Mouse (Mus musculus): ENCODE measurements around the gene Ccdc190. TPM values are rescaled to one million over a fixed set of nuclear protein-coding genes. Genes with fewer than 3 reads are reported as not detected.

The Ccdc190 gene
- polyA plus RNA-seq, 1 experiment from 2014 or later = 0.15 TPM

DNA sequence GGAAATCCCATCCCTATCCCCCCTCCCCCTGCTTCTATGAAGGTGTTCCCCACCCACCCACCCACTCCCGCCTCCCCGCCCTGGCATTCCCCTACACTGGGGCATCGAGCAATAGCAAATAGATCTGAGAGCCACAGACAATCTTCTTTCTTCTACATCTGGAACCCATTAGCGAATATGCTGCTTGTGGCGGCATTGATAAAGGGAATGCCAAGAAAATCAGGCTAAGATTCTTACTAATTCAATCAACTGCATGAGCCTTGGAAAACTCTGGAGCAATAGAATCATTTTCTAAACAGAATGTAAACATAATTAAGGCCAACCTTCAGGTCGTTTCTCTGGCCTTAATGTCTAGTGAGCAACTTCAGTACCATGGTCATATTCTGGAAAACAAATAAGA lies 16.9 kb upstream of the Ccdc190 start:
- no peak for ATAC-seq (ENCODE audit: insufficient read depth, low FRiP score, low read depth)
- WGBS = 70% methylated on average over 6 of the region's 6 CpGs
- Histone ChIP-seq H3K27me3 (replicated peaks) (no peaks in the 10 kb centered on the region), H3K9me3 (no peaks in the 10 kb centered on the region), H3K4me2 (no peak overlapping the region), H3K36me3 (no peaks in the 10 kb centered on the region), H3K4me3 (replicated peaks) (no peak overlapping the region), H3K27ac (no peak overlapping the region), H3K4me1 (no peaks in the 10 kb centered on the region), H3K9ac (no peak overlapping the region)

GRCm38 (mm10) chr1:169916659-169917058 lies 11.8 kb upstream of the Ccdc190 start:
- Histone ChIP-seq H3K4me3 (replicated peaks) (no peak overlapping the region), H3K9me3 (no peaks in the 10 kb centered on the region), H3K9ac (no peak overlapping the region), H3K4me2 (no peak overlapping the region), H3K27me3 (replicated peaks) (no peaks in the 10 kb centered on the region; the same call in 1 of the 2 replicates), H3K36me3 (no peaks in the 10 kb centered on the region), H3K4me1 (peaks cover 17% of the 10 kb centered on the region), H3K27ac (peak overlapping the region; percentile 71)
- WGBS = 32% methylated on average over 7 of the region's 7 CpGs
- peak; percentile 62; the same call in 1 of the 2 replicates for ATAC-seq (ENCODE audit: insufficient read depth, low FRiP score, low read depth)

- Histone ChIP-seq H3K4me1 (peaks cover 17% of the 10 kb centered on the region), H3K4me2 (no peak overlapping the region), H3K36me3 (no peaks in the 10 kb centered on the region), H3K4me3 (replicated peaks) (no peak overlapping the region), H3K9me3 (no peaks in the 10 kb centered on the region), H3K9ac (no peak overlapping the region), H3K27me3 (replicated peaks) (no peaks in the 10 kb centered on the region; the same call in 1 of the 2 replicates), H3K27ac (peak overlapping the region; percentile 71)
- WGBS = 47% methylated on average over 9 of the region's 9 CpGs
- ATAC-seq (ENCODE audit: insufficient read depth, low FRiP score, low read depth) = peak; percentile 16; the same call in 1 of the 2 replicates
Measured at GRCm38 (mm10) chr1:169917115-169917796, 11.2 kb upstream of the Ccdc190 start.

- Histone ChIP-seq H3K4me2 (no peak overlapping the region), H3K4me1 (peaks cover 17% of the 10 kb centered on the region), H3K27ac (no peak overlapping the region), H3K27me3 (replicated peaks) (no peaks in the 10 kb centered on the region; the same call in 1 of the 2 replicates), H3K9me3 (no peaks in the 10 kb centered on the region), H3K36me3 (no peaks in the 10 kb centered on the region), H3K9ac (no peak overlapping the region), H3K4me3 (replicated peaks) (no peak overlapping the region)
- WGBS = 32% methylated on average over 4 of the region's 4 CpGs
- 0 out of 2 replicates have a peak, but pooled peaks have one; percentile 9 for ATAC-seq (ENCODE audit: insufficient read depth, low FRiP score, low read depth)
Measured at GRCm38 (mm10) chr1:169917998-169918397, 10.4 kb upstream of the Ccdc190 start.

- H3K27me3 ChIP-seq (replicated peaks) = no peaks in the 10 kb centered on the region; the same call in 1 of the 2 replicates
- no peaks in the 10 kb centered on the region for H3K9me3 ChIP-seq
- H3K4me3 ChIP-seq (replicated peaks) = no peak overlapping the region; the same call in 1 of the 2 replicates
- WGBS = 3% methylated on average over 11 of the region's 11 CpGs
- peaks cover 17% of the 10 kb centered on the region for H3K4me1 ChIP-seq
- H3K4me2 ChIP-seq = peak overlapping the region; percentile 30
- no peak overlapping the region for H3K27ac ChIP-seq
- no peaks in the 10 kb centered on the region for H3K36me3 ChIP-seq
- ATAC-seq (ENCODE audit: insufficient read depth, low FRiP score, low read depth) = 0 out of 2 replicates have a peak, but pooled peaks have one; percentile 12
- no peak overlapping the region for H3K9ac ChIP-seq
Measured at GRCm38 (mm10) chr1:169919211-169919610, 9.2 kb upstream of the Ccdc190 start.

DNA sequence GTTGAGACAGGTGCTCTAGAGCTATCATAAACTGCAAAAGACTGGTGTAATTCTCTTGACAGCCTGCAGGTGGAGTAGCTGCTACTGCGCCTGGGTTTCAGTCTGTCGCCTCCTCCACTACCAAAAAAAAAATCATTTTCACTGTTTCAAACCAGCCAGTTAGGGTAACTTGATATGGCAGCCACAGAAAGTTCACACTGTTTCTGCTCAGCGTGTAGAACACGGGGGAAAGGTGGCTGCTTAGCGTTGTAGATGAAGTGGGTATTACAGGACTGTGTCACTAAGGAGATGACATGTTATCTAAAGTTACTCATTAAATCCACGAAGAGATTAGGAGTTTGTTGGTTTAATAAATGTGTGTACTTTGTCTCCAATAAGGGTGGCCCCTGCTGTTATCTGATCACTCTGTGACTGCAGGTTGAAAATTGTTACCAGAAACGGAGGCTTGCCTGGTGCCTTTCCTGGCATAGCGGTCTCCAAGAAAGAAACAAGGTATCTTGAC lies 6.7 kb upstream of the Ccdc190 start:
- Histone ChIP-seq H3K4me1 (peaks cover 15% of the 10 kb centered on the region), H3K27ac (no peak overlapping the region; the same call in 1 of the 2 replicates), H3K4me3 (replicated peaks) (no peak overlapping the region), H3K9me3 (no peaks in the 10 kb centered on the region), H3K27me3 (replicated peaks) (no peaks in the 10 kb centered on the region; the same call in 1 of the 2 replicates), H3K9ac (no peak overlapping the region), H3K4me2 (peak overlapping the region; percentile 38; the same call in 1 of the 2 replicates), H3K36me3 (no peaks in the 10 kb centered on the region)
- peak; percentile 81 for ATAC-seq (ENCODE audit: insufficient read depth, low FRiP score, low read depth)
- WGBS = 26% methylated on average over 8 of the region's 8 CpGs

GRCm38 (mm10) chr1:169924567-169924966 lies 3.9 kb upstream of the Ccdc190 start:
- ATAC-seq (ENCODE audit: insufficient read depth, low FRiP score, low read depth) = no peak

DNA sequence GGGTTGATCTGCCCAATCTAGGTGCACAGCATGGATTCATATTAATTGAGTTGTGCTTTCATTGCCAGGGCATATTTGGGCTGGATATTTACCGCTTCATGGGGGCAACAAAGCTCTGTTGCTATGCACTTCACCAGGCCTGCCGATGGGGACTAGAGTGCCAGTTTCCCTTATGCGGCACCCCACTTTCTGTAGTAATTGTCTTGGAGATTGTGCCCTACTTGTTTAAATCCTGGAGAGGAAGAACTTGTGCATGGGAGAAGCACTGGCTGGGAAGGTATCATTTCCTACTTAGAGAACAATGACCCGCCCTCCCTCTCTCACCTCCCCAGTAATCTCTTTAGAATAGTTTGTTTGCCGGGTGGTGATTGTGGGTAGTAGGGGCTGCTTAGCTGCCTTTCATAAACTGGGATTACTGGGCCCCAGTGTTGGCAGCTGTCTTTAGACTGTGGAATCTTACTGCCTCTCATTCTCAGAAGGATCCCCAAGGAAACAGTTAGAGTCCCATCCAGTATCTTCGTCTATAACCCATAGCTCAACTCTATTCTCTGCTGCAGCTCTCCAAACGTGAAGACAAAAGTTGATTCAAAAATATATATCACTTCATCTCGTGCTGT lies 587 bp upstream of the Ccdc190 start:
- 63% methylated on average over 8 of the region's 8 CpGs for WGBS
- Histone ChIP-seq H3K27ac (no peak overlapping the region), H3K4me3 (replicated peaks) (no peak overlapping the region), H3K9ac (no peak overlapping the region), H3K4me2 (no peak overlapping the region), H3K9me3 (no peaks in the 10 kb centered on the region), H3K4me1 (peaks cover 6% of the 10 kb centered on the region; the same call in 1 of the 2 replicates), H3K36me3 (no peaks in the 10 kb centered on the region), H3K27me3 (replicated peaks) (no peaks in the 10 kb centered on the region)
- no peak for ATAC-seq (ENCODE audit: insufficient read depth, low FRiP score, low read depth)

More at GRCm38 (mm10) chr1:169924567-169924966, 3.9 kb upstream of the Ccdc190 start:
- Histone ChIP-seq H3K27ac (no peak overlapping the region), H3K4me3 (replicated peaks) (no peak overlapping the region), H3K9me3 (no peaks in the 10 kb centered on the region), H3K27me3 (replicated peaks) (no peaks in the 10 kb centered on the region; the same call in 1 of the 2 replicates), H3K4me2 (no peak overlapping the region), H3K9ac (no peak overlapping the region), H3K36me3 (no peaks in the 10 kb centered on the region), H3K4me1 (peaks cover 7% of the 10 kb centered on the region; the same call in 1 of the 2 replicates)
- WGBS = 83% methylated on average over 2 of the region's 2 CpGs

DNA sequence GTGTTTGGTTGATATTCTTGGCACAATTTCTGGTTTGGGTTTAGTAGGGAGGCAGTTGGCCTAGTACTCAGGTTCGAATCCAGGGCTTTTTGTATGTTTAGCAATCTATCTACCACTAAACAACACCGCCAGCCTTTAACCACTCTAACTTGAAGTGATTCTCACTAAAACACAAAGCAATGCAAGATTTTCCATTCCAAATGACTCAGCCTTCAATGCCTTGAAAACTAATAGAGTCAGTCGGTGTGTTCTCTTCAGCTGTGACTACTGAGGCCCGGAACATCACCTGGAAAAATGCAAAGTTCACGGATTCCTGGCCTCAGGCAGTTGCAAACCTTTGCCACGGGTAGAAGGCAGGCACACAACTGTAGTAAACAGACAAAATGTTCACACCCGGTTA lies 3.2 kb downstream of the Ccdc190 start:
- 77% methylated on average over 7 of the region's 7 CpGs for WGBS
- ATAC-seq (ENCODE audit: insufficient read depth, low FRiP score, low read depth) = no peak
- H3K4me1 ChIP-seq = peaks cover 9% of the 10 kb centered on the region; the same call in 1 of the 2 replicates
- H3K27ac ChIP-seq = no peak overlapping the region
- H3K36me3 ChIP-seq = no peaks in the 10 kb centered on the region
- no peaks in the 10 kb centered on the region for H3K9me3 ChIP-seq
- H3K4me2 ChIP-seq = no peak overlapping the region
- H3K9ac ChIP-seq = no peak overlapping the region
- H3K27me3 ChIP-seq (replicated peaks) = no peaks in the 10 kb centered on the region
- no peak overlapping the region for H3K4me3 ChIP-seq (replicated peaks)

DNA sequence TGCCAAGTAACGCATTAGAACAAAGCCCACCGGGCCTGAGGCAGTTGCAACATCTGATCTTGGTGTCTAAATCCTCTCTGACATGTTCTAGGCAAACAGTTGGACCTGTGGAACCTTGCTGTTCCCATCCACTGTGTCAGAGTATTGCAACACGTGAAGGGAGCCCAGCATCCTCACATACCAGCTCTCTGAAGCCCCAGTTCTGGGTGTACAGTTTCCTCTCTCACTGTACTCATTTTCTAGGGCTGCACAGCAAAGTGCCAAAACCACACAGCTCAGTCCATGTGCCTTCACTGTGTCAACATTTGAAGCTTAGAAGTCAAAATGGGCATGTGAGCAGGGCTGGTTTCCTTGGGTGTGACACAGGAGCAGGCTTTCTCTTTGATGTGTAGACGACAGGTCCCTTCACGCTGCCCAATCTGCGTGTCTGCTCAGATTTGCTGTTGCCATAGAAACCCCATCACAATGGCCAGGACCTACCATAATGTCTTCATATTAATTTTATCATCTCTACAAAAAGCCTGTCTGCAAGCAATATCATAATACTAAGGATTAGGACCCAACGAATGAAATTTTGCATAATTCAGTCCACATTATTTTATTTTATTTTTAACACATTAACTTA lies 3.8 kb downstream of the Ccdc190 start:
- Histone ChIP-seq H3K4me1 (peaks cover 9% of the 10 kb centered on the region; the same call in 1 of the 2 replicates), H3K4me2 (no peak overlapping the region), H3K27ac (no peak overlapping the region), H3K9me3 (no peaks in the 10 kb centered on the region), H3K27me3 (replicated peaks) (no peaks in the 10 kb centered on the region), H3K4me3 (replicated peaks) (no peak overlapping the region), H3K36me3 (no peaks in the 10 kb centered on the region), H3K9ac (no peak overlapping the region)
- 63% methylated on average over 7 of the region's 7 CpGs for WGBS
- no peak for ATAC-seq (ENCODE audit: insufficient read depth, low FRiP score, low read depth)

GRCm38 (mm10) chr1:169934005-169934725 lies 5.7 kb downstream of the Ccdc190 start:
- no peak overlapping the region for H3K4me3 ChIP-seq (replicated peaks)

More at GRCm38 (mm10) chr1:169934005-169934725, 5.7 kb downstream of the Ccdc190 start:
- Histone ChIP-seq H3K36me3 (no peaks in the 10 kb centered on the region), H3K4me1 (0 out of 2 replicates have a peak, but pooled peaks cover 4% of the 10 kb centered on the region), H3K9ac (no peak overlapping the region), H3K27ac (no peak overlapping the region), H3K4me2 (peak overlapping the region; percentile 42), H3K9me3 (no peaks in the 10 kb centered on the region), H3K27me3 (replicated peaks) (no peaks in the 10 kb centered on the region)
- no peak for ATAC-seq (ENCODE audit: insufficient read depth, low FRiP score, low read depth)
- WGBS = 49% methylated on average over 16 of the region's 16 CpGs
